Mouse (Mus musculus) intestine, embryonic 15.5 days (tissue): ENCODE results near the gene Rab32. TPM values are rescaled to one million over a fixed set of nuclear protein-coding genes. Genes with fewer than 3 reads are reported as not detected.
A peak's percentile ranks its signal among the peaks of the same experiment; 100 is the strongest.
"Not testable (repeated sequence)": the region's sequence is repeated elsewhere in the genome, so short reads cannot be mapped to it uniquely, and the experiment has no call there.

ENCODE experiments used
- ATAC-seq: fragments of 200-750 bp; cut with Nextera tagmentation; 2 replicates; pipeline ENCODE4 v1.8.0; 2017; ENCODE audit warnings: moderate TSS enrichment, moderate library complexity
- H3K27ac ChIP-seq: fragments of 300-500 bp; sonication (generic); 2 replicates; pipeline ENCODE4 v1.5.1; 2015; ENCODE audit warnings: mild to moderate bottlenecking, inconsistent platforms
- H3K27me3 ChIP-seq: fragments of 300-500 bp; sonication (generic); replicated peaks from 2 replicates; pipeline ENCODE4 v1.6.1; 2015; ENCODE audit warnings: inconsistent platforms
- H3K36me3 ChIP-seq: fragments of 300-500 bp; sonication (generic); 2 replicates; pipeline ENCODE4 v1.6.1; 2015; ENCODE audit warnings: inconsistent platforms
- H3K4me1 ChIP-seq: fragments of 300-500 bp; sonication (generic); replicated peaks from 2 replicates; pipeline ENCODE4 v1.6.1; 2015; ENCODE audit warnings: inconsistent platforms
- H3K4me2 ChIP-seq: fragments of 300-500 bp; sonication (generic); replicated peaks from 2 replicates; pipeline ENCODE4 v1.6.1; 2015; ENCODE audit warnings: mild to moderate bottlenecking, inconsistent platforms
- H3K4me3 ChIP-seq: fragments of 300-500 bp; sonication (generic); replicated peaks from 2 replicates; pipeline ENCODE4 v1.5.1; 2015; ENCODE audit warnings: inconsistent platforms
- H3K9ac ChIP-seq: fragments of 300-500 bp; sonication (generic); 2 replicates; pipeline ENCODE4 v1.6.1; 2015; ENCODE audit warnings: inconsistent platforms
- H3K9me3 ChIP-seq: fragments of 300-500 bp; sonication (generic); 2 replicates; pipeline ENCODE4 v1.6.1; 2016; ENCODE audit warnings: inconsistent platforms
- WGBS: fragments of 180-500 bp; shearing (Covaris S2); methylation state at CpG from one replicate; pipeline ENCODE4 v1.1.7; 2015; 5-methylcytosine and 5-hydroxymethylcytosine counted together
- polyA plus RNA-seq: library from polyadenylated mRNA; unstranded; fragments of >200 nt; fragmentation: Nextera tagmentation; extraction: Ambion mirVana; gene quantifications from 2 replicates; pipeline ENCODE4 v1.2.1, GENCODE M21; 2015

Gene Rab32
- polyA plus RNA-seq, result 21.4 and 21.7 TPM in 2 replicates

- no peaks in the 10 kb centered on the region for H3K27me3 ChIP-seq
- no peaks in the 10 kb centered on the region for H3K36me3 ChIP-seq
- WGBS, result under 1% methylated on average over 51 of the region's 51 CpGs
Measured at GRCm38 (mm10) chr10:10557570-10558336, at the start of gene Rab32. Rab32 (minus strand) TSS chr10:10558265.

DNA sequence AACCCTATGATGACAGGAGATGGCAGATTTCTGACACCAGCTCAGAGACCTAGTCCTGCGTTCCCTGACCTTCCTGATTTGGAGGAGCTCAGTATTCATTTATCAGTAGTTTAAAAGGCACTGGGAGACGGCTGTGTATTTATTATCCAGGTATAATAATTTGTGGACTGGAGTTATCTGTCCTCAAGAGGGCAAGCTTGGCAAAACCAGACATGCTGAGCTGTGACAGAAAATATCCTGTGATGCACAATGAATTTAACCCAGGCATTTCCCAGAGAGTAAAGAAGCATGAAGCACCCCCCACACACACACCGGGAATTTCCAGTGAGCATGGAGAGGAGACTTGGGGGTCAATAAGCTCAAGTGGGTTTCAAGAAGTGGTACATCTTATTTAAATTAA is 42.7 kb upstream of the Rab32 start:
- no peak overlapping the region for H3K9ac ChIP-seq
- H3K4me2 ChIP-seq, result no peak overlapping the region
- no peak overlapping the region for H3K27ac ChIP-seq
- H3K4me3 ChIP-seq, result no peak overlapping the region
- no peaks in the 10 kb centered on the region for H3K27me3 ChIP-seq
- H3K36me3 ChIP-seq, result no peaks in the 10 kb centered on the region
- no peaks in the 10 kb centered on the region for H3K4me1 ChIP-seq
- WGBS, result 61% methylated on average over 3 of the region's 3 CpGs
- ATAC-seq, result no peak
- no peaks in the 10 kb centered on the region for H3K9me3 ChIP-seq

More at GRCm38 (mm10) chr10:10557570-10558336, at the start of gene Rab32:
- H3K4me2 ChIP-seq, result peak within 1 kb of the TSS; percentile 92
- H3K4me1 ChIP-seq, result no peaks in the 10 kb centered on the region
- peak within 1 kb of the TSS; percentile 68 for H3K27ac ChIP-seq
- H3K9me3 ChIP-seq, result no peaks in the 10 kb centered on the region
- peak within 1 kb of the TSS; percentile 62 for H3K9ac ChIP-seq
- peak within 1 kb of the TSS; percentile 66 for H3K4me3 ChIP-seq
- ATAC-seq, result peak; percentile 98

DNA sequence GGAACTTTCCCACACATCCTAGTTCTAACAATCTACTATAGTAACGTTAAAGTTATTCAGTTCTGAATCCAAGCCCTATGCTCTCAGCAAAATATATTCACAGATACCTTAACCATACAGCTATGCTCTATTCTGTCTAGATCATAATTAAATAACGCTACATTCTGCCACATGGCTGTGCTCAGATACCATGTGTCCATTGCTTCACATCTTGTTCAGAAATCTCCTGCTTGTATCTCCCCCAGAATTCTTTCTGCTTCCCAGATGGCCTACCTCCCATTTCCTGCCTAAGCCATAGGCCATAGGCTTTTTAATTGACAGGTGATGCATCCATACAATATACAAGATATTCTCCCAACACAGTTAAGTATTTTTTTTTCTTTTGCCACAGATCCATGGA is 39.4 kb upstream of the Rab32 start:
- H3K4me1 ChIP-seq, H3K27me3 ChIP-seq, ATAC-seq, H3K36me3 ChIP-seq, H3K4me2 ChIP-seq, H3K9ac ChIP-seq, H3K4me3 ChIP-seq, H3K9me3 ChIP-seq, H3K27ac ChIP-seq: not testable (repeated sequence)
- 95% methylated on average over 2 of the region's 2 CpGs for WGBS

DNA sequence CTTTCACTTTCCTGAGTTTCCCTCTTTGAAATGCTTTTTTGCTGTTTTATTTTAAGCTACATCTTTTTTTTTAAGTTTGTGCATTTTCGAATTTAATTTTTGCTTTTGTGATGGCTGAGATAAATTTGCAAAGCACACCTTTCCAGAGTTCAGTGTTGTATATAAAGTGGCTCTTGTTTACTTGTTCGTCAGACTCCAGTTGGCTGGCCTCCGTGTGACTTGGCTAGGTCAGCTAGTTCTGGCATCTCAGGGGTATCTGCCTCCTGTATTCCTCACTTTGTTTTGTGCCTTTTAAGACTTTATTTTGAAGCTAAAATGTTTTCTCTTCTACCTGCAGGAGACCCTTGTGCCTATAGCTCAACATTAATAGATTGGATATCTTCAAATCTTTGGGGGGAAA is 22.7 kb upstream of the Rab32 start:
- no peak for ATAC-seq
- Histone ChIP-seq H3K4me2 (no peak overlapping the region), H3K4me1 (no peaks in the 10 kb centered on the region), H3K36me3 (no peaks in the 10 kb centered on the region), H3K9ac (no peak overlapping the region), H3K27me3 (no peaks in the 10 kb centered on the region), H3K4me3 (no peak overlapping the region), H3K9me3 (no peaks in the 10 kb centered on the region), H3K27ac (no peak overlapping the region)
- 57% methylated on average over 3 of the region's 3 CpGs for WGBS

DNA sequence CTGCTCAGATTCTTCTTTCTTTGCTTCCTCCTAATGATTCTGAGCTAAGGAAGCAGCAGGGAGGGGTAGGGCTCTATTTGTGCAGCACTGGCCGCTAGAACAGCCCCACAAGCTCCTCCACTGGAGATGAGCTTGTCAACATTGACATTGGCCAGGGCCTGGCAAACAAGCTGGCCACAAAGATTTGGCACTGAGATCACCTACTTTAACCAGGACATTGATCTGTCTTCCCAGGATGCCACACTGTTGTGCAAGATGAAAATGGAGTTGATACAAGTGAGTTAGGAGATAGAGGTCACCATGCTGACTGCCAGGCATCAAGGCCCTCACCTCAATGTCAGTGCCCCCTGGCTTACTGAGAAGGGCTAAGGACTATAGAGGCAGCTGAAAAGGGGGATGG is 21.8 kb upstream of the Rab32 start:
- Histone ChIP-seq H3K36me3 (no peaks in the 10 kb centered on the region), H3K4me2 (no peak overlapping the region), H3K27ac (no peak overlapping the region), H3K4me3 (no peak overlapping the region), H3K27me3 (no peaks in the 10 kb centered on the region), H3K9me3 (no peaks in the 10 kb centered on the region), H3K9ac (no peak overlapping the region), H3K4me1 (no peaks in the 10 kb centered on the region)
- no peak for ATAC-seq
- WGBS, result 41% methylated on average over 1 of the region's 1 CpGs

- Histone ChIP-seq H3K4me3 (peak overlapping the region; percentile 66), H3K27ac (no peak overlapping the region), H3K4me1 (no peaks in the 10 kb centered on the region), H3K9me3 (no peaks in the 10 kb centered on the region), H3K36me3 (no peaks in the 10 kb centered on the region), H3K9ac (no peak overlapping the region), H3K27me3 (no peaks in the 10 kb centered on the region), H3K4me2 (peak overlapping the region; percentile 92)
- ATAC-seq, result no peak
- WGBS, result 38% methylated on average over 5 of the region's 5 CpGs
Measured at GRCm38 (mm10) chr10:10558337-10558711, 259 bp upstream of the Rab32 start.

DNA sequence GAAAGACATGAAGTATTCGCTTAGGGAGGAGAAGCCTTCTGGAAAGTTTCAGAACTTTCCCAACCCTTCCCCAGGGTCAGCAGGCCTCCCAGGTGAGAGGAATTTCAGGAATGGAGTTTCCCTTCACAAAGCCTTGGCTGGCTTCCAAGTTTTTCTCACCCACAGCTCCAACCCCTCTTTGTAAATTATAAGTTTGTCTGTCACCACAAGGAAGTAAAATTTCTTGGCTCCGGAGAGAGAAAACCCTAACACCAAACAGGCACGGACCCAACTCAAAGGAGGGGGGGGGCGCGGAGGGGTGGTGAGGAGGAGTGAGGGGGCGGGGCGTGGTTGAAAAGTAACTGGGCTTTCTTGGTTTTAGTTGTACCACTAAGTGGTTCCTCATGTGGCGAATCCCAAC is 980 bp downstream of the Rab32 start:
- Histone ChIP-seq H3K9ac (no peak overlapping the region), H3K36me3 (no peaks in the 10 kb centered on the region), H3K9me3 (no peaks in the 10 kb centered on the region), H3K4me1 (no peaks in the 10 kb centered on the region), H3K4me3 (peak overlapping the region; percentile 66), H3K4me2 (peak overlapping the region; percentile 92), H3K27me3 (no peaks in the 10 kb centered on the region), H3K27ac (peak overlapping the region; percentile 68)
- peak; percentile 62 for ATAC-seq
- WGBS, result 4% methylated on average over 8 of the region's 8 CpGs

DNA sequence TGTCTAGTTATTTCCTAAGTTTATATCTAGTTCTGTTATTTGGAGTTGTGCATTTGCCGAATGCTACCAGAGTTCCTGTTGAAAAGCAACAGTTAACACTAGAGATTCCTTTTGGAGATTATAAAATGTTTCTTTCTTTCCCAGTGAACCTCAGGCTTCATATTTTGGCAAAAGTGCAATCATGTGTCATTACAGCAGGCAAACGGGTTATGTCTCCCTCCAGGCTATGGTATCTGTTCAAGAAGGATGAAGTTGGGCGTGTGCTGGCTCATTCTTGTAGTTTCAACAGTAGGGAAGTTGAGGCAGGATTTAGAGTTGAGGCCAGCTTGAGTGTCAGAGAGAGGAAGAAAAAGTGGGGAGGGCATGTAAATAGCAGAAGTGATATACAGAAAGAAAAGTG is 2.4 kb downstream of the Rab32 start:
- Histone ChIP-seq H3K27ac (no peak overlapping the region), H3K9me3 (no peaks in the 10 kb centered on the region), H3K27me3 (no peaks in the 10 kb centered on the region), H3K4me3 (no peak overlapping the region), H3K9ac (no peak overlapping the region), H3K36me3 (no peaks in the 10 kb centered on the region), H3K4me1 (no peaks in the 10 kb centered on the region), H3K4me2 (no peak overlapping the region)
- no peak for ATAC-seq
- WGBS, result 66% methylated on average over 3 of the region's 3 CpGs

GRCm38 (mm10) chr10:10555221-10555620 is 2.8 kb downstream of the Rab32 start:
- Histone ChIP-seq H3K27me3 (no peaks in the 10 kb centered on the region), H3K9me3 (no peaks in the 10 kb centered on the region), H3K9ac (no peak overlapping the region), H3K36me3 (no peaks in the 10 kb centered on the region), H3K4me2 (no peak overlapping the region), H3K4me1 (no peaks in the 10 kb centered on the region), H3K4me3 (no peak overlapping the region), H3K27ac (no peak overlapping the region)
- 46% methylated on average over 5 of the region's 5 CpGs for WGBS
- no peak for ATAC-seq

- no peak for ATAC-seq
- Histone ChIP-seq H3K4me3 (no peak overlapping the region), H3K4me2 (no peak overlapping the region), H3K4me1 (0 out of 2 replicates have a peak, but pooled peaks cover 2% of the 10 kb centered on the region), H3K27ac (no peak overlapping the region), H3K9me3 (no peaks in the 10 kb centered on the region), H3K9ac (no peak overlapping the region), H3K36me3 (no peaks in the 10 kb centered on the region), H3K27me3 (no peaks in the 10 kb centered on the region)
- WGBS, result 76% methylated on average over 1 of the region's 1 CpGs
Measured at GRCm38 (mm10) chr10:10550134-10550533, 7.9 kb downstream of the Rab32 start.

- Histone ChIP-seq H3K27ac (no peak overlapping the region), H3K4me3 (no peak overlapping the region), H3K9me3 (no peaks in the 10 kb centered on the region), H3K27me3 (no peaks in the 10 kb centered on the region), H3K9ac (no peak overlapping the region), H3K4me1 (0 out of 2 replicates have a peak, but pooled peaks cover 2% of the 10 kb centered on the region), H3K4me2 (0 out of 2 replicates have a peak overlapping the region, but pooled peaks have one; percentile 12), H3K36me3 (no peaks in the 10 kb centered on the region)
- 46% methylated on average over 5 of the region's 5 CpGs for WGBS
- ATAC-seq, result no peak
Measured at GRCm38 (mm10) chr10:10546623-10547022, 11.4 kb downstream of the Rab32 start.

- Histone ChIP-seq H3K4me2 (no peak overlapping the region), H3K27me3 (no peaks in the 10 kb centered on the region), H3K4me3 (no peak overlapping the region), H3K4me1 (0 out of 2 replicates have a peak, but pooled peaks cover 2% of the 10 kb centered on the region), H3K9ac (no peak overlapping the region), H3K9me3 (no peaks in the 10 kb centered on the region), H3K36me3 (no peaks in the 10 kb centered on the region), H3K27ac (no peak overlapping the region)
- ATAC-seq, result no peak
- WGBS, result 79% methylated on average over 3 of the region's 3 CpGs
Measured at GRCm38 (mm10) chr10:10544955-10545354, 13.1 kb downstream of the Rab32 start.
